Mouse (Mus musculus) left cerebral cortex, adult 11 months (tissue): ENCODE data around the gene Slc39a11.
A peak's percentile ranks its signal among the peaks of the same experiment; 100 is the strongest.

Source experiments
- DNase-seq: peaks from one replicate; pipeline ENCODE4 v3.0.0; 2022; ENCODE audit warnings: low spot score

Gene Slc39a11

DNA sequence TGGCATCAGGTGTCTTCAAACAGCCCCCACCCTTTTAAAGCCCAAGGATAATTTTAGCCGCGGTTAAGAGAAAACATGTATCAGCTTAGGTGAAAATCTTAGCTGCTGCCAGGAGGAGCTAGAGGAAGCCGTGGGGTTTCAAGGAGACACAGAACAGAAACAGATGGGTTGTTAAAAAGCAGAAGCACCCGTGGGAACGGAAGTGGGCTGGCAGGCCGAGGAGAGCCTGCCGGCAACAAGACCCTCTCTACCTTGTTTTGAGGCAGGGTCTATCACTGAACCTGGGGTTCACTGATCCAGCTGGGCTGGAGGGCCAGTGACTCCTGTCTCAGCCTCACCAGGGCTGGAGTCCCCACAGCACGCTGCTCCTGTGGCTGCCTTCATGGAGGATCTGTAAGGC lies 310.1 kb downstream of the Slc39a11 start:
- no peak for DNase-seq

DNA sequence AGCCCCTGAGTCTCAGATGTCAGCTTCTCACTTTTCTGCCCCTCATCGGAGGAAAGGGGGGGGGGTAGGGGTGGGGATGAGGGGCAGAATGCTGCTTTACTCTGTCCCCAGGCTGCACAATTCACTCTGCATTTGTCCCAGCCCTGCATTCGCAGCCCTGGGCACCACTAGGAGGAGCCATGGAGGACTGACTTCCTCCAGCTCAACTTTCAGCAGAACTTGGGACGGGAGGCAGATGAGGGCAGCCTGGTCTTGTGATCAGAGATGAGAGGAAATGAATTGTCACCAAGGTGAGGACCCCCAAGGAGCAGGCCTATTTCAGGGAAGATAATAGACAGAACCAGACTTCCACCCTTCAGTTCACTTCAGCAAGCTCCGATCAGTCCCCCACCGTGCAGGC lies 311.3 kb downstream of the Slc39a11 start:
- no peak for DNase-seq

DNA sequence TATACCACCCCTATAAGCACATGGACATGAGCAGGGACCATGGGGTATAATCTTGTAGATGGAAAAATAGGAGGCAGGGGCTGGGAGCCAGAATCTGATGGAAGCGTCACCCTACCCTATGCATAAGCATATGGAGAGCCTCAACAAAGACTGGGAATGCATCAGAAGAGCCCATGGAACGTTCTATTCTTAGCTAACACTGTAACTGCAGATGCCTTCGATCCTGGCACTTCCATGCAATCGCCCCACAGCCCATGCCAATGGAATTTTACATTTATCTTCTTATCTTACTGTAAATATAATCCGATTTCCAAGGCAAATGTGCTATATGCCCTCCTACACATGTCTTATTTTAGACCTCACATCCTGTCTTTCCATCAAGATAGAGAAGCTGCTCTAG lies 314.2 kb downstream of the Slc39a11 start:
- DNase-seq: peak; percentile 36

DNA sequence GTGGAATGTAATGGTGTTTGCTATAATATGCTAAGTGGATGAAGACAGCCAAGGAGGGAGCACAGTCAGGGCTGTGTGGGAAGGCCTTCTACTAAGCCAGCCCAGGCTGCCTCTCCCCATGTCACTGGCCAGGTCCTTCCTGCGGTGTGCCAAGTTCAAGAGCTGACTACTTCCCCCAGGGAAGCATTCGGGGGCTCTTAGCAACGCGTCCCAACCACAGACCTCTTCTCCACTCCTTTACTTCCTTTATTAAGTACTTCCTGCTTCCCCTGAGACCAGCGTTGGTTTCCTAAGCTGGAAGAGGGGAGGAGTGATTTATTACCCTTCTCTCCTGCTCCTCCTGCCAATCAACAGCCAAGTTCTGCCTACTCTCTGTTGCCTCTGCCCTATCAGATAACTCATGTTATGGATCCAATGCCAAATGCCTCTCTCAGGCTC lies 315.4 kb downstream of the Slc39a11 start:
- no peak for DNase-seq

DNA sequence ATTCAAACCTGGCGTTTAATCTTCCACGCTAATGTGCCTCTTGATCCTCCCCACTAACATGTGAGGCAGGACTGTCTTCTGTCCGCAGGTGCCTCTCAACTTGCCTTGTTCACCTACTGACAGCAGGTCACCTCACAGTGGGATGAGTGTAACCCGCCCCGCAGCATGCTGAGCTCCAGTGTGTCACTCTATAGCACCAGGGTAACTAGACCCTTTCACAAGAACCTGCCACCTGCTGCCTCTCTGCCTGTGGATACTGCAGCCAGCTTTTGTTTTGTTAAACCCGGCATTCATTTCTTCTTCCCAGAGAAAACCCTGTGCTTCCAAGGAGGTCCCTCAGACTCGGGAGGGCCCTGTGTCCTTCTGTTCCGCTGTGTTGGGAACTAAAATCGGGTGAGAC lies 316.3 kb downstream of the Slc39a11 start:
- DNase-seq: no peak

DNA sequence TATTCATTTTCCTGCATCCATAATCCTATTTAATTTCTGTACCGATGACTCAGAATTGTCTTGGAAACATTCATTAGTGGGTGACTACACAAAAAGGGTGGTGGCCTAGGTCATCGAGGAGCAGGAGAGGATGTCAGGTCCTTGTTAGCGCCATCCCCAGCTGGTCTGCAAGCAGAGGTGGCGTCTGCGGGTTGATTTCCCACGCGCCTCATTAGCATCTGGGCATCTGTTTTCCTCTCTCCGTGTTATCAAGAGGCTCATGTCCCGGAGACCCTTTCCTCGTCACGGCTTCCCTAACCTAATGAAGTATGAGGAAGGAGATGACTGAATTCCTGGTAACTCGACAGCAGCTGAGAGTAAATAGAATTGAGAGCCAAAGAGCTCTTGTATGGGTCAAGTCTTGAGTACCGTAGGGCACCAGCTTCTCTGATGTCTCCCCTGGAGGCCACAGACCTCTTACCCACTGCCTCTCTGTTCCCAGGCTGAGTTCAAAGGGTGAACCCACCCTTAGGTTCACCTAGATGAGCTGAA lies 319.8 kb downstream of the Slc39a11 start:
- no peak for DNase-seq

DNA sequence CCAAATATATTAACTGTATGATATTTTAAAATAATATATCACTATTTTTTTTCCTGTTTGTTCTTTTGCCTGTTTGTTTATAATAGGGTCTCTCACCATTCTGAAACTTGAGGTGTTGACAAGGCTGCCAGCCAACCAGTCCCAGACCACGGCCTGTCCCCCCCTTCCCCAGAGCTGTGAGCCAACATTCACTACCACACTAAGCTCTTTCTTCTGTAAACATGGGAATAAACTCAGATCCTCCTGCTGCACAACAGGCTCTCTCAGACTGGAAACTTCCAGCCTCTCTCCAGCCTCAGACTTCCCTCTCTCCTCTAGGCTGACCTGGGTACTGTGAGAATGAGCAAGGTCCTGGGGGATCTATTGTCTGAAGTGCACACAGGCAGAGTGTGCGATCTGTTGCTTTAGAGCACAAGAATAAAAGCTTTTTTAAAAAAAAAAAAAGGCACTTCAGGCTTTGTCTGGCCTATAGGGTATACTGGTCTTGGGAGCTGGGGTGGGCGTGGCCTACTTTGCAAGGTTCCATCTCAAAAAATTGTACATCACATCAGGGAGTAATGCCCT lies 322.3 kb downstream of the Slc39a11 start:
- DNase-seq: no peak

DNA sequence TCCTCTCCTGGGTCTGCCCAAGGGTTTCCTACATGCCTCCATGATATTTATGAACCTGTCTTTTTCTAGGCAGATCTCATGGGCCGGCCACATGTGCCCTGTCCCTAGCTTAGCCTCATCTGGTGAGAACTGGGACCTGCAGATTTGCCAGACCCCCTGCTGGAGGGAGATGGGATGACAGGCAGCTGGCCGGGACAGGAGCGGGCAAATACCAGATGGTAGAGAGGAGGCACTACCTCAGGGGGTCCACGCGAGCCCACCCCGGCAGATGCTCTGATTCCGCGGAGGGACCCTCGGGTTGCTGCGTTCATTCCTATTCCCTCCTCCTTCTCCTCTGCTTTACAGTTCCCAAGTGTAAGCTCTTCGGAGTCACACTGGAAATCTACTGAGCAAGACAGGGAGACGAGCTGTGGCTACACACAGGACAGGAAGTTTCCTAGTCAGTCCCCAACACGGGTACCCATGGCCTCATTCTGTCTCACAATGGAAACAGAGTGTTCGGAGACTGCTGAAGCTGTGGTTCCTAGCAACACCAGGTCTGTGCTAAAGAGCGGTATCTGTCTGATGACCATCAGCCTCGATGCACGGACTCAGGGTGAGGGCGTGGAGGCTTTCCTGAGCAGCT lies 323.4 kb downstream of the Slc39a11 start:
- no peak for DNase-seq

DNA sequence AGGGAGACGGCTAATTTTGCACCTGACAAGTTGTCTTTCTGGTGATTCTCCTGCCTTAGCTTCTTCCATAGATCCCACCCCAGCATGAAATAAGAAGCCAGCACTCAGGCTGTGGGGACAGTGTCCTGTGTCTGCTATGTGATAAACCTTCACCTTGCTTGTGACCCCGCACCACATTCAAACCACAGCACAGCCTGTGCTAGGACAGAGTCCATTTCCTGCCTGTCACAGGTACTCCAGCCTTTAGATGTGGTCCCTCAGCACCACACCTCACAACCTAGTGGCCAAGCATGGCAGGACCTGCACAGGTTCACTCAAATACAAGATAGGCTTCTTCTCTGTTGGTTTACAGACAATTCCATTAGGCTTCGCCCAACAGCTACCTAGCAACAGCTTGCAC lies 328.3 kb downstream of the Slc39a11 start:
- no peak for DNase-seq

DNA sequence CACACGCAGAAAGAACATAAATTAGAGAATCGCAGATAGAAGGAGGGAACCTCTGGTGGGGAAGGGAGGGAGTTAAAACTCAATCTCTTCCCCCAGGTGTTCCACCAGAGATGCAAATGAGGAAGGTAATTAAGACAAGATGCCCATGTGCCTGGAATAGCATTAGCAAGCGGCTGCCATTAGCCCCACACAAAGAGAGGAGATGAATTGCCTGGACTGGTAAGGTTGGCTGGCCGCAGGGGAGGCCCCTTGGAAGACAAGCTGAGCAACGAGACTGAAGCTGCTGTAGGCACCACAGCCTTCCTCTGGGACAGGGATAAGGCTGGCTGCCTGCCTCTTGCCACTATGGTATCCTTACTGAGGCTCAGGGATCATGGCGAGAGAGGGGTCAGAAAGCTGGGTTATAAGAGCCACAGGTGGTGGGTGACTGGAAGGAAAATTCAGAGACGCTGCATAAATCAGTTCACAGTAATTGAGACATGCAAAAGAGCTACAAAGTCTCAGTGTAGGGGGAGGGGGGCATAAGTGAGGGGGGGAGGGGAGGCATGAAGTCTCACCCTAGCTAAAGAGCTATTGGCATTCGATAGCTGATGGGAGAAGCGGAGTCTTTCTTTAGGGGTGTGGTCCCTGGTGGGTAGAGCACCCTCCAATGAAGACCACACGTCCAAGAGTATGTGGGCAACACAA lies 340.5 kb downstream of the Slc39a11 start:
- DNase-seq: no peak

DNA sequence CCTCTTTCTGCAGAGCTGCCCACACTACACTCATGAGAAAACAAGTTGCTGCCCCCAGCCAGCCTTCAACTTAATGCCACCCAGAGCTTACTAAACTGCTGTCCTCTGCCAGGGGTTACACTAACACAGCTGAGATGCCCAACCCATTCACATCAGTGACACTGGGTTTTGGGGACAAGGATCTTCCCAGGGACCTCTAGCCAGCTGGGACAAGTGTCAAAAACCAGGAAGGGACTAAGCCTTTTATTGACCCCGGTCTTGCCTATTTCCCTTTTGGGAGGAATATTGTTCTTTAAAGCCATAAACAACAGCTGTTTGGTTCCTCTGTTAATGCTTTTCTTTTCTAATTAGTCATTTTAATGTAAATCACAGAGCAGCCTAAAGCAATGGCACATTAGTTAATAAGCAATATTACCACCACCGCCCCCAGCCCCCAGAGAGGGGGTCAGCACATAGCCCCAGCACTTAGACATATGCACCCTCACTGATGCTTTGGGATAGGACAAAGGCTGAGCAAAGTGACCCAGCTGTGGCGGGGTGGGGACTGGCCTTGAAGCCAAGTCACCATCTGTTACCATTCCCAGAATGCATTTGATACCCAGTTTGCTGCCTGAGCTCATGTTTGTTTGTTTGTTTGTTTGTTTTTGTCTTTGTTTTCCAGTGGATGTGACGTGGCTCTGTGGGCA lies 341.5 kb downstream of the Slc39a11 start:
- DNase-seq: no peak

DNA sequence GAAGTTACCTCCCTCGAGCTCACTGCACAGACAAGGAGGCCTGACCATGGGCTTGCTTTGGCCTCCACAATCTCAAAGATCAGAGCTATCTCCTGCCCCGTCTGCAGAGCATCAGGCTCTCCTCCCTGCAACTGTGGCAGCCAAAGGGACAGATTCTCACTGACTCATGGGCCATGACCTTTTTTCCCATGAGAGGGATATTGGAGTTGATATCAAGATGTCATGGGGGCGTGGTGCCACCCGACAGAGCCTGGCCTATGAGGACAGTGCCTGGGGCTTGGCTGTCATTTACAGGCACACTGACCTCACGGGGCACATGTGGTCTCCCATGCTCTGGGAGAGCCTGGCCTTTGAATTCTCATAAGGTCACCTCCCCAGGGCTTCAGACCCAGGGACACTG lies 346.7 kb downstream of the Slc39a11 start:
- no peak for DNase-seq

DNA sequence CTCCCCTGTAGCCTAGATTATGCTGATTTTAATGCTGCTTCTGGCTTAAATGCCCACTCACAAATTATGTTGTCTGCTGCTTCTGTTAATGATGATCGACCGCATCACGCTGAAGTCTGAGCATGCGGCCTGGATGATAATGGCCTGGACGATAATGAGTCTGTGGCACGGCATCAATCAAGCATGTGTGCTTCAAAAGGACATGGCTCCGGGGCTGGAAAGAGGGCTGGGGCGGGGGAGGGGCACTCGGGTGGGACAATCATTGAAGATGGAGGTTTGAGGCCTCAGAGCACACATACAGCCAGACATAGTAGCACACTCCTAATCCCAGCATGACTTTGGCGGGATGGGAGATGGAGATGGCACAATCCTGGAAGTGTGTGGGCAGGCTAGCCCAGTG lies 350.4 kb downstream of the Slc39a11 start:
- no peak for DNase-seq

DNA sequence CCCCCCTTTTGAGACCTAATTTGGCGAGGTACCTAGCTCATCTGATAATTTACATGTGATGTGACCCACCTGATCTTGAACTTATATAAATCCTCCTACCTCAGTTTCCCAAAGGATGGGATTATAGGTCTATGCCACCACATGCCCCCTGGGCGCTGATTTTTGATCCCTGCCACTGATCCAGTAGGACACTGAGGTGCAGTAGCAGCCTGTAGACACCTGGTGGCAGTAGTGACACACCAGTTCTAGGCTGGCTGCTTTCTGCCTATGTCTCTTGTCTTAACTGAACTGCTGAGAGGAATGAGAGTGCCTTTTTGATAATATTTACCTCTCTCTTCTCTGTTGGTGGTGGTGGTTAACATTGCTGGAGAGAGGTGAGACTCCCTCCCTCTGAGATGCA lies 352.1 kb downstream of the Slc39a11 start:
- peak; percentile 69 for DNase-seq

DNA sequence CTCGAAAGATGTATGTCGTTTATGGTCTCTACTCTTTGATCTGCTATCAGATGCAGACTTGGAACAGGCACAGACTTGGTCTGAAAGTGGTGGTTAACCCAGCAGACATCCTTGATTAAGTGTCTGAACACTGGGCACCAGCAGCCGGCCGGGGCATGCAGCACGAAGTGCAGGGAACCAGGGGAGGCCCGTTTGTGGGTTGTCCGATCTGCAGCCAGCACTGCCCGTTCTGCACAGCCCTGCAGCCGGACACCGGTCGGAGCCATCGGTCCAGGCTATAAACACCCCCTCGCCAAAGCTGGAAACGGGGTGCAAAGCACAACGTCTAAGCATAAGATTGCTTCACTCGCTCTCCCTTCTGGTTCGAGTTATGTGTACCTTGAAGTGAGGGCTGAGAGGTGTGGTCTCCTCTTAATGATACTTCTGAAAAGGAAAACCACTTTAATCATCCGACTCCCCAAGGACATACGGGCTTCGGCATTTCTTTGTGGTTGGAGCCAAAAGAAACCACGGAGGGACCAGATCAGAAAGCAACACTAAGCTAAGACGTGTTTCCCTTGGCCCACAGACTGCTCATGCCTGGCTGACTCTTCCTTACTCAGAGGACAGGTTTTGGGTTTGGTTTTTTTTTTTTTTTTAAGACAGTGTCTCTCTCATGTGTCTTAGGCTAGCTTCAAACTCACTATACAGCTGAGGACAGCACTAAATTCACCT lies 352.8 kb downstream of the Slc39a11 start:
- no peak for DNase-seq

DNA sequence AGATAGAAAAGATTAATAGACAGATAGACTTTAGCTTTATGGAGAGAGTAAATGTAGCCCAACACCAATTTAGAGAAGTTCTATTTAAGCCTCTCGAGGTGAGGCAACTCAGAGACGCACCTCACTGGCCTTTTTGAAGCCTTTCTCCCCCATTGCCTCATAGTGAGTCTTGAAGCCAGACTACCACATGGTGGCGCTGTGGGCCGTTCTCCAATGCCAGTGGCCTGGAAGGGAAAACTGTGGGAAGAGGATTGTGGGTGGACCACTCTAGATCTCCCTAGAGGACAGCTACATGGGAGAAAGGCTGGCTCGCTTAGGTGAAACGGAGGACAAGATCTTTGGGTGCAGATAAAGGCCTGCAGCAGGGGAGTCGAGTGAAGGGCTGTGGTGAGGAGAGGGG lies 353.7 kb downstream of the Slc39a11 start:
- DNase-seq: no peak

DNA sequence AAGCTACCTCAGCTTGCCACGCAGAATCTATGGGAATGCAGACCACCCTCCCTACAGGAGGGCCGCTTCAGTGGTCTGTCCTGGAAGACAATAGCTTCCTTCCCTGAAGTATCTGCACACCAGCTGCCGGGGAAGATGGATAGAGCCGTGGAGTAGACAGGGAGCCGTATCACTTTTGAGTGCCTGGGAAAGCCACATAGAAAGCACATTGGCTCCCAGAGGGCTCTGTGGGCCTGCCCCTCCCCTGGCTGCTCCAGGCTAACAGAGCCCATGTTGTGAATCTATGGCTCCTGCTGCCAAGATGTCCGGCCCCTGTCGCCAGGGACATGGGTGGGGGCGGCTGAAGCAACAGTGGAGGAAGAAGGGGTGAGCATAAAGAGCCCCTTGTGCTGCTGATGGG lies 355.4 kb downstream of the Slc39a11 start:
- no peak for DNase-seq

DNA sequence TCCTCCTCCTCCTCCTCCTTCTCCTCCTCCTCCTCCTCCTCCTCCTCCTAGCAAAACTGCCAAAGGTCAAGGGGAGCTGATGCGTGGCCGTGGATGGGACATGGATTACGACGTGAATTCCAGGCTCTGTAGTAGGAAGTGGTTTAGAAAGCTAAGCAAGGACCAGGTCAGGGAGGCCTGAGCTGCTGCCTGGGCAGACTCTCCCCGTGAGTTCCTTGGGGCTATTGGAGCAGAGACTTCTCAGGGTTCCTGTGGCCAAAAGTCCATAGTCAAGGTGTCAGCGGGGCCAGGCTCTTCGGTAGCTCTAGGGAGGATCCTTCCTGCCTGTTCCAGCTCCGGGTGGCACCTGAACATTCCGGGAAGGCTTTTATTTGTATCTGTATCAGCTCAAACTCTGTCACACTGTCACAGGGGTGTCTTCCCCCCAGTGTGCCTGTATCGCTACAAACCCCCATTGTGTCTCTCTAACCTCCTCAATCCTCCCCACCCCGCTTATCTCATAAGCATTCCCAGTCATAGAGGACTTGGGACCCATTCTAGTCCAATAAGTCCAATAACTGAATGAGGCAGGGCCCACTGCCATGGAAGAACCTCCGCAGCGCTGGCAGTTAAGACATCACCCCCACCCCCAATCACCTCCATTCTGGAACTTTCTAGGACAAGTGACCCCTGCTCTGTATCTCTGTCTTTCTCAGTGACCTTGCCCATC lies 356.8 kb downstream of the Slc39a11 start:
- no peak for DNase-seq

DNA sequence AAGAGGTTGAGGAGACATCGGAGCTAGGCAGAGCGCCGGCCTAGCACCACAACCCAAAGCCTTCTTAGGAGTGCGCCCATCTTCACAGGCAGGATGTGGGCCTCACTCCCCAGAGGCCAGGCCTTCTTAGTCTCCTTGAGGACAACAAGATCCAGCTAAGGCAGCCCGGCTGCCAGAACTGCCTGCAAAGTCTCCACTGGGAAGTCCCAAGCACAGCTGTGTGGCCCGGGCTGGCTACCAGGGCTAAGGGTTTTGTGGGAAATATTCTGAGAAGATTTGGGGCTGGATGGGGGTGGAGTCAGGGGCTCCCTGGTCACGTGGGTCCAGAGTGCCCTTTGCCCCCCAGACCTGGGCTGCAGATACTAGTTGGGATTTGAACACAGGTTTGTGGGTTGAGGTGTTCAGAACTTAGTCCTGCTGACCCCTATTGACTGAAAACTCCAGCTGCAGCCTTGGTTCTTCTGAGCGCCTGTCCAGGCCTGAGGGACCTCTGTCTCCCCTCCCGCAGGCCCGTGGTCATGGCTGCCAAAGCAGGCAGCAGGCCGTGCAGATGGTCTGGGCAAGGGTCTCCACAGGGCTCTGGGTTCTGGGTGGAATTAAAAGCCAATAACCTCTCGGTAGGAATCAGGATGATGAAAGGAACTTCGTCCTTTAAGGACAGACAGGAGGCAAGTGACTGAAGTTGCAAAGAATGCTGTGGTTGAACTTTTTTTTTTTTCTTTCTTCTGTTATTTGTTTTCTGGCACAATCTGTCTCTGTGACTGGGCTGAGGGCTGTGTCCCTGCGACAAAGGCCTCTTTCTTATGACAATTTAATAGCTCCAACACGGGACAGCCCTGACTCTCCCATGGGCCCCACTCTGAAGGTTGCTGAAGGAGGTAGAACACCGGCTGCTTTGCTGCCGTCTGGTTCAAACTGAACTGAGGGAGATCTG lies 357.8 kb downstream of the Slc39a11 start:
- DNase-seq: no peak

DNA sequence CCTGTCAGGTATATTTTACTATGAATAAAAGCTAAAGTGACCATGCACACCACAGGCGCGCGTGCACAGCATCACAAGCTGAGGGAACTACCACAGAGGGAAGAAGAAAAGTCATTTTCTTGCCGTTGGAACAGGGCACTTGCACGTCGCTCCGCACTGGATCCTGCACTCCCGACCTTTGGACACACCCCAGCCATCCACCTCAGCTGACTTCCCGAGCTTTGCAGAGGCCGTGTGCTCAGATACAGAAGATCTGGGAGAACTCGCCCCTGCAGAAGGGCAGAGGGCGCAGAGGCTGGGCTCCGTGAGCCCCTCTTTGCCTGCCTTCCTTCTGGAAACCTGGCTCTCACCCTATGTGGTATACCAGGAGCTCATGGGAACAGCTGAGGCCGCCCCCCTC lies 359.0 kb downstream of the Slc39a11 start:
- no peak for DNase-seq
